Mouse (Mus musculus): ENCODE measurements around the gene Fcrl5.

The Fcrl5 gene

GRCm38 (mm10) chr3:87528021-87528420 is 92.4 kb downstream of the Fcrl5 start:
- no peak for DNase-seq (ENCODE audit: low spot score in 2 of 2)

GRCm38 (mm10) chr3:87528841-87529240 is 93.3 kb downstream of the Fcrl5 start:
- DNase-seq (ENCODE audit: low spot score in 2 of 2), result no peak

- no peak for DNase-seq (ENCODE audit: low spot score in 2 of 2)
Observed at GRCm38 (mm10) chr3:87529568-87529967, 94.0 kb downstream of the Fcrl5 start.

- DNase-seq (ENCODE audit: low spot score in 2 of 2), result no peak
Observed at GRCm38 (mm10) chr3:87530234-87530633, 94.7 kb downstream of the Fcrl5 start.

- DNase-seq (ENCODE audit: low spot score in 2 of 2), result no peak
Observed at GRCm38 (mm10) chr3:87533667-87534378, 98.2 kb downstream of the Fcrl5 start.

GRCm38 (mm10) chr3:87538034-87538433 is 102.5 kb downstream of the Fcrl5 start:
- DNase-seq (ENCODE audit: low spot score in 2 of 2), result no peak

GRCm38 (mm10) chr3:87540028-87540675 is 104.6 kb downstream of the Fcrl5 start:
- DNase-seq (ENCODE audit: low spot score in 2 of 2), result no peak

GRCm38 (mm10) chr3:87540714-87541113 is 105.1 kb downstream of the Fcrl5 start:
- DNase-seq (ENCODE audit: low spot score in 2 of 2), result no peak

- DNase-seq (ENCODE audit: low spot score in 2 of 2), result no peak
Observed at GRCm38 (mm10) chr3:87542481-87543215, 107.1 kb downstream of the Fcrl5 start.

GRCm38 (mm10) chr3:87545554-87545953 is 110.0 kb downstream of the Fcrl5 start:
- no peak for DNase-seq (ENCODE audit: low spot score in 2 of 2)

- peak; percentile 30 to 40 for DNase-seq (ENCODE audit: low spot score in 2 of 2)
Observed at GRCm38 (mm10) chr3:87546291-87546721, 110.7 kb downstream of the Fcrl5 start.

- no peak for DNase-seq (ENCODE audit: low spot score in 2 of 2)
Observed at GRCm38 (mm10) chr3:87549908-87550307, 114.3 kb downstream of the Fcrl5 start.
